Mouse (Mus musculus): ENCODE results near the gene Cntn5. TPM values are rescaled to one million over a fixed set of nuclear protein-coding genes. Genes with fewer than 3 reads are reported as not detected.

Gene Cntn5
- total and polyA plus RNA-seq, 3 experiments: not detected

DNA sequence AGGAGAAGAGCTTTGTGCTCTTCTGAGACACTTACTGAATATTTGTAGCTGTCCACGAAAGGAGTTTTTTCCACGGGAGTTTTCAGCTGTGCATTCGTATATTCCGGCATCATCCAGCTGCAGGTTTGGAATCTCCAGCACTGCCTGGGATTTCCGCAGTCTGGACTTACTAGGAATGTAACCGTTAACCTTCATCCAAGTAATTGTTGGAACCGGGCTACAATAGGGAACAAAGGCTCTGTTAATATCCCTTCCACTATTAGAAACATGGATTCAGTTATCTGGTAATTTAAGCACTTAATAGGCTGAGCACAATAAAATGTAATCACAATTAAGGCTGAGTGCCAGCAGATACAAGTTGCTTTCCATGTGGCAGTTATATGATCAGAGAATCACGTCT is 920.5 kb downstream of the Cntn5 start:
- in situ Hi-C loops (cut with MboI; ENCODE audit: low pct_ligation_motif_present, low pct_unique_long_range_greater_than_20kb, low sequenced_read_pairs) (no loop called here), dilution Hi-C loops (cut with MboI; ENCODE audit: extremely low pct_ligation_motif_present, extremely low pct_unique_long_range_greater_than_20kb, low sequenced_read_pairs) (no loop called here)
- no peak overlapping the region for H3K27ac ChIP-seq (ENCODE audit: insufficient read depth, low read depth)
- no peaks in the 10 kb centered on the region for H3K36me3 ChIP-seq (replicated peaks in 1 of 2; ENCODE audit: control insufficient read depth in 1 of 2, insufficient read depth in 1 of 2, low read length in 1 of 2)
- H3K9me3 ChIP-seq (replicated peaks; ENCODE audit: low read length): no peaks in the 10 kb centered on the region
- no peak overlapping the region for H3K4me3 ChIP-seq (replicated peaks in 1 of 3; ENCODE audit: low read depth in 2 of 3, low read length in 2 of 3, poor library complexity in 1 of 3)
- H3K4me1 ChIP-seq (ENCODE audit: control insufficient read depth in 1 of 2, insufficient read depth in 2 of 2): peaks cover 0 to 11% of the 10 kb centered on the region in 2 experiments; a peak in 2 of 4 replicates
- DNase-seq (ENCODE audit: extremely low read depth): no peak
- H3K9ac ChIP-seq (ENCODE audit: insufficient read depth, low read depth): no peak overlapping the region
- H3K4me2 ChIP-seq (ENCODE audit: insufficient read depth, low read depth, poor library complexity, severe bottlenecking): no peak overlapping the region
- no peaks in the 10 kb centered on the region for H3K27me3 ChIP-seq (replicated peaks)
- no peak for TF ChIP-seq NELFE (IDR thresholded peaks at IDR 0.05; ENCODE audit: low read depth, low read length)
- no peak for TF ChIP-seq CHD2 (IDR thresholded peaks at IDR 0.05; ENCODE audit: low read length)
- no peak for TF ChIP-seq MEF2A (IDR thresholded peaks at IDR 0.05; ENCODE audit: borderline replicate concordance, low read depth, low read length)
- no peak for TF ChIP-seq USF2 (conservative IDR thresholded peaks at IDR 0.05; ENCODE audit: low read depth, low read length)
- TF ChIP-seq SMC3 (IDR thresholded peaks at IDR 0.05; ENCODE audit: low read depth, low read length): no peak
- H3K79me2 ChIP-seq (replicated peaks; ENCODE audit: control insufficient read depth, extremely low read depth, insufficient read depth, poor library complexity, severe bottlenecking): no peaks in the 10 kb centered on the region

DNA sequence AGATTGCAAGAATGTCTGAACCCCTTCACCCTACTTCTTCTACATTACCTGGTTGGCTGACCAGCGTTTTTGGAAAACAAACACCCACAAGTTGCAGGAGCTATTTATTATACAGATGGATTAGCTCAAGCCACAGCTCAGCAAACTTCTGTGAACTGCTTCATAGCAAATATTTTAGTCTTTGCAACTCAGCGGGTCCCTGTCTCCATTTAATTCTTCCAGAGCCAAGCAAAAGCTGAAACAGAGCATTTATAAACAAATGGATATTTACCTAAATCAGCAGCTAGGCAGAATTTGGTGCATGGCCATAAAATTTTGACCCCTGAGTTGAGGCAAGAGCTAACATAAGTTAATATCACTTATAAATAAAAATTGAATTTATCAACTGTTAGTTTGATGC is 921.4 kb downstream of the Cntn5 start:
- no peak for DNase-seq (ENCODE audit: extremely low read depth)
- dilution Hi-C loops (cut with MboI; ENCODE audit: extremely low pct_ligation_motif_present, extremely low pct_unique_long_range_greater_than_20kb, low sequenced_read_pairs) (no loop called here), in situ Hi-C loops (cut with MboI; ENCODE audit: low pct_ligation_motif_present, low pct_unique_long_range_greater_than_20kb, low sequenced_read_pairs) (no loop called here)
- H3K4me1 ChIP-seq (ENCODE audit: control insufficient read depth in 1 of 2, insufficient read depth in 2 of 2): peaks cover 0 to 11% of the 10 kb centered on the region in 2 experiments; a peak in 2 of 4 replicates
- TF ChIP-seq KAT2A (IDR thresholded peaks at IDR 0.05; ENCODE audit: insufficient replicate concordance, low read length) (no peak), POLR2A (IDR thresholded peaks at IDR 0.05; ENCODE audit: low read depth, low read length) (no peak), RCOR1 (conservative IDR thresholded peaks at IDR 0.05; ENCODE audit: low read depth, low read length) (no peak), MAX (IDR thresholded peaks at IDR 0.05; ENCODE audit: low read length) (no peak), HCFC1 (IDR thresholded peaks at IDR 0.05; ENCODE audit: low read depth, low read length) (no peak), ZNF384 (IDR thresholded peaks at IDR 0.05; ENCODE audit: low read depth, low read length) (no peak), MAFK (IDR thresholded peaks at IDR 0.05; ENCODE audit: insufficient replicate concordance, low read length) (no peak), SMC3 (IDR thresholded peaks at IDR 0.05; ENCODE audit: low read depth, low read length) (no peak), POLR2AphosphoS2 (IDR thresholded peaks at IDR 0.05; ENCODE audit: low read depth, low read length) (no peak), MXI1 (IDR thresholded peaks at IDR 0.05; ENCODE audit: low read depth, low read length) (no peak), SIN3A (IDR thresholded peaks at IDR 0.05; ENCODE audit: low read length) (no peak), PAX5 (IDR thresholded peaks at IDR 0.05; ENCODE audit: low read length) (no peak), CHD2 (IDR thresholded peaks at IDR 0.05; ENCODE audit: low read length) (no peak), MEF2A (IDR thresholded peaks at IDR 0.05; ENCODE audit: borderline replicate concordance, low read depth, low read length) (no peak), USF1 (IDR thresholded peaks at IDR 0.05; ENCODE audit: low read depth, low read length) (no peak)
- H3K36me3 ChIP-seq (replicated peaks in 1 of 2; ENCODE audit: control insufficient read depth in 1 of 2, insufficient read depth in 1 of 2, low read length in 1 of 2): no peaks in the 10 kb centered on the region
- no peaks in the 10 kb centered on the region for H3K79me2 ChIP-seq (replicated peaks; ENCODE audit: control insufficient read depth, extremely low read depth, insufficient read depth, poor library complexity, severe bottlenecking)
- no peak overlapping the region for H3K9ac ChIP-seq (ENCODE audit: insufficient read depth, low read depth)
- H3K27me3 ChIP-seq (replicated peaks): no peaks in the 10 kb centered on the region
- no peak overlapping the region for H3K27ac ChIP-seq (ENCODE audit: insufficient read depth, low read depth)
- no peak overlapping the region for H3K4me2 ChIP-seq (ENCODE audit: insufficient read depth, low read depth, poor library complexity, severe bottlenecking)
- no peaks in the 10 kb centered on the region for H3K9me3 ChIP-seq (replicated peaks; ENCODE audit: low read length)
- H3K4me3 ChIP-seq (replicated peaks in 1 of 3; ENCODE audit: low read depth in 2 of 3, low read length in 2 of 3, poor library complexity in 1 of 3): no peak overlapping the region

Measured in CH12.LX (cell line).